Mouse (Mus musculus): ENCODE measurements around the gene Olfr911-ps1. TPM values are rescaled to one million over a fixed set of nuclear protein-coding genes. Genes with fewer than 3 reads are reported as not detected.

Olfr911-ps1 gene
- polyA plus RNA-seq (2015; fragmentation: Nextera tagmentation; extraction: Ambion mirVana): not detected in 2 replicates

GRCm38 (mm10) chr9:38521280-38521679 lies at the start of gene Olfr911-ps1:
Gene Olfr911-ps1 (plus strand): TSS chr9:38521580.
- Histone ChIP-seq H3K36me3 (ENCODE audit: control insufficient read depth, insufficient read depth) (no peaks in the 10 kb centered on the region), H3K27me3 (replicated peaks; ENCODE audit: control insufficient read depth, insufficient read depth, low read length) (no peaks in the 10 kb centered on the region), H3K9me3 (ENCODE audit: control insufficient read depth) (no peaks in the 10 kb centered on the region), H3K27ac (ENCODE audit: low read depth, low read length) (no peak within 1 kb of the TSS), H3K4me3 (ENCODE audit: low read depth, low read length) (no peak within 1 kb of the TSS), H3K4me2 (replicated peaks; ENCODE audit: low read depth) (no peak within 1 kb of the TSS), H3K4me1 (replicated peaks; ENCODE audit: control insufficient read depth, insufficient read depth, low read length) (no peaks in the 10 kb centered on the region), H3K9ac (ENCODE audit: low read depth, low read length) (no peak within 1 kb of the TSS)
- WGBS: 56% methylated on average over 1 of the region's 1 CpGs
- no peak for TF ChIP-seq CTCF (IDR thresholded peaks at IDR 0.05; ENCODE audit: low read depth)
- no peak for ATAC-seq

- no peaks in the 10 kb centered on the region for H3K36me3 ChIP-seq (ENCODE audit: control insufficient read depth, insufficient read depth)
- H3K4me1 ChIP-seq (replicated peaks; ENCODE audit: control insufficient read depth, insufficient read depth, low read length): no peaks in the 10 kb centered on the region
- H3K27ac ChIP-seq (ENCODE audit: low read depth, low read length): no peak within 1 kb of the TSS
- TF ChIP-seq CTCF (IDR thresholded peaks at IDR 0.05; ENCODE audit: low read depth): no peak
- no peak within 1 kb of the TSS for H3K4me3 ChIP-seq (ENCODE audit: low read depth, low read length)
- no peaks in the 10 kb centered on the region for H3K27me3 ChIP-seq (replicated peaks; ENCODE audit: control insufficient read depth, insufficient read depth, low read length)
- no peaks in the 10 kb centered on the region for H3K9me3 ChIP-seq (ENCODE audit: control insufficient read depth)
- no peak within 1 kb of the TSS for H3K9ac ChIP-seq (ENCODE audit: low read depth, low read length)
- no peak within 1 kb of the TSS for H3K4me2 ChIP-seq (replicated peaks; ENCODE audit: low read depth)
- 73% methylated on average over 3 of the region's 3 CpGs for WGBS
- ATAC-seq: no peak
Observed at GRCm38 (mm10) chr9:38486785-38487184, 34.6 kb upstream of the Olfr911-ps1 start, which contains the start of gene Olfr906. Gene Olfr906 (plus strand): TSS chr9:38487085.

DNA sequence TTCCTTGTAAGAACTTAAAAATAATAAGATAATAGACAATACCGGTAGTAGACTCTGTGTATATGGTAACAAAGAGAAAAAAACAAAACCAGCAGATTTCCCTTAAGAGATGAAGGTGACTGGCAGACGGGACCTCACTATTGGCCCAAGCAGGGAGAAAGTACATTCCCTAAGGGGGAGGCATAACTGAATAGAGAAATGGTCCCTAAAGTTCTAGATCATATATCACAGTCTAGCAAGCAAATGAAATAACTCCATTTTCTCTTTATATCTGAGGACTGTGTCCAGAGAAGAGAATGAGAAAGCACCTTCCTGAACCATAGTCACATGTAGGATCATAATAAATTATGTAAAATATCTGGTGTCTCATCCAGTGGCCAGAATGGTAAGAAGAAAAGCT lies 25.9 kb upstream of the Olfr911-ps1 start, which contains the start of gene Olfr907:
Gene Olfr907 (plus strand): TSS at position 301 of the 400 bp plus-strand sequence.
- H3K4me2 ChIP-seq (replicated peaks; ENCODE audit: low read depth): no peak within 1 kb of the TSS
- no peak for TF ChIP-seq CTCF (IDR thresholded peaks at IDR 0.05; ENCODE audit: low read depth)
- no peaks in the 10 kb centered on the region for H3K4me1 ChIP-seq (replicated peaks; ENCODE audit: control insufficient read depth, insufficient read depth, low read length)
- H3K9me3 ChIP-seq (ENCODE audit: control insufficient read depth): no peaks in the 10 kb centered on the region
- H3K4me3 ChIP-seq (ENCODE audit: low read depth, low read length): no peak within 1 kb of the TSS
- H3K27ac ChIP-seq (ENCODE audit: low read depth, low read length): no peak within 1 kb of the TSS
- H3K27me3 ChIP-seq (replicated peaks; ENCODE audit: control insufficient read depth, insufficient read depth, low read length): no peaks in the 10 kb centered on the region
- H3K36me3 ChIP-seq (ENCODE audit: control insufficient read depth, insufficient read depth): no peaks in the 10 kb centered on the region
- no peak within 1 kb of the TSS for H3K9ac ChIP-seq (ENCODE audit: low read depth, low read length)
- no peak for ATAC-seq
- 85% methylated on average over 2 of the region's 2 CpGs for WGBS

DNA sequence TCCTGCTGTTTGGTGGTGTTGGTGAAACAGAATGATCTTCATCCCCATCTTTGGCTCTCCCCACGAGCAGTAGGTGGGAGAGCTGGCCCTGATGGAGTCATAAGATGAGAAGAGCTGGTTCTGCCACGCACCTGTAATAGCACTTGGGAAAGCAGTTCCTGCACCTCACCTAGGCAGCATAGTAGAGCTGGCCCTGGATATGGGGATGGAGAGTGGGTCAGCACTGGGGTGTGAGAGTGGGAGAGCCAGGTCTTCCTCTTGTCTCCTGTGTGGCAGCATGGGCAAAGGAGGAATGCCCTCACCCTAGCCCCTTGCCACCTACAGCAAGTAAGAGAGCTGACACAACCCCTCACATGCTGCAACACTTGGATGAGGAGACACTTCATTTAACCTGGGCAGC lies 9.0 kb upstream of the Olfr911-ps1 start:
- Histone ChIP-seq H3K36me3 (ENCODE audit: control insufficient read depth, insufficient read depth) (no peaks in the 10 kb centered on the region), H3K4me3 (ENCODE audit: low read depth, low read length) (no peak overlapping the region), H3K4me2 (replicated peaks; ENCODE audit: low read depth) (no peak overlapping the region), H3K4me1 (replicated peaks; ENCODE audit: control insufficient read depth, insufficient read depth, low read length) (no peaks in the 10 kb centered on the region), H3K27ac (ENCODE audit: low read depth, low read length) (no peak overlapping the region), H3K9me3 (ENCODE audit: control insufficient read depth) (no peaks in the 10 kb centered on the region), H3K9ac (ENCODE audit: low read depth, low read length) (no peak overlapping the region), H3K27me3 (replicated peaks; ENCODE audit: control insufficient read depth, insufficient read depth, low read length) (no peaks in the 10 kb centered on the region)
- WGBS: 66% methylated on average over 2 of the region's 2 CpGs
- TF ChIP-seq CTCF (IDR thresholded peaks at IDR 0.05; ENCODE audit: low read depth): no peak
- ATAC-seq: no peak

- H3K9me3 ChIP-seq (ENCODE audit: control insufficient read depth): no peaks in the 10 kb centered on the region
- no peak within 1 kb of the TSS for H3K9ac ChIP-seq (ENCODE audit: low read depth, low read length)
- TF ChIP-seq CTCF (IDR thresholded peaks at IDR 0.05; ENCODE audit: low read depth): no peak
Observed at GRCm38 (mm10) chr9:38537549-38537948, 16.2 kb downstream of the Olfr911-ps1 start, which contains the start of gene Olfr910. Gene Olfr910 (plus strand): TSS chr9:38537849.

More at GRCm38 (mm10) chr9:38537549-38537948, 16.2 kb downstream of the Olfr911-ps1 start, which contains the start of gene Olfr910:
- Histone ChIP-seq H3K27ac (ENCODE audit: low read depth, low read length) (no peak within 1 kb of the TSS), H3K4me2 (replicated peaks; ENCODE audit: low read depth) (no peak within 1 kb of the TSS), H3K4me3 (ENCODE audit: low read depth, low read length) (no peak within 1 kb of the TSS), H3K4me1 (replicated peaks; ENCODE audit: control insufficient read depth, insufficient read depth, low read length) (no peaks in the 10 kb centered on the region), H3K27me3 (replicated peaks; ENCODE audit: control insufficient read depth, insufficient read depth, low read length) (no peaks in the 10 kb centered on the region), H3K36me3 (ENCODE audit: control insufficient read depth, insufficient read depth) (no peaks in the 10 kb centered on the region)
- 91% methylated on average over 2 of the region's 2 CpGs for whole genome bisulfite sequencing
- no peak for ATAC-seq

Other genes with a start within 250 kb of the Olfr911-ps1 start
- gene Olfr896-ps1, start 230.5 kb upstream of the Olfr911-ps1 start, polyA plus RNA-seq (2015; fragmentation: Nextera tagmentation; extraction: Ambion mirVana): not detected in 2 replicates
- not detected in 2 replicates for gene Olfr25, start 192.5 kb upstream of the Olfr911-ps1 start, polyA plus RNA-seq (2015; fragmentation: Nextera tagmentation; extraction: Ambion mirVana)
- not detected in 2 replicates for gene Olfr898, start 173.2 kb upstream of the Olfr911-ps1 start, polyA plus RNA-seq (2015; fragmentation: Nextera tagmentation; extraction: Ambion mirVana)
- gene Olfr250, start 154.7 kb upstream of the Olfr911-ps1 start, polyA plus RNA-seq (2015; fragmentation: Nextera tagmentation; extraction: Ambion mirVana): not detected in 2 replicates
- gene Olfr251, start 144.5 kb upstream of the Olfr911-ps1 start, polyA plus RNA-seq (2015; fragmentation: Nextera tagmentation; extraction: Ambion mirVana): not detected in 2 replicates
- gene Olfr147, start 119.9 kb upstream of the Olfr911-ps1 start, polyA plus RNA-seq (2015; fragmentation: Nextera tagmentation; extraction: Ambion mirVana): not detected in 2 replicates
- gene Olfr901, start 92.1 kb upstream of the Olfr911-ps1 start, polyA plus RNA-seq (2015; fragmentation: Nextera tagmentation; extraction: Ambion mirVana): not detected in 2 replicates
- not detected in 2 replicates for gene Olfr902, start 73.9 kb upstream of the Olfr911-ps1 start, polyA plus RNA-seq (2015; fragmentation: Nextera tagmentation; extraction: Ambion mirVana)
- gene Olfr904, start 58.4 kb upstream of the Olfr911-ps1 start, polyA plus RNA-seq (2015; fragmentation: Nextera tagmentation; extraction: Ambion mirVana): not detected in 2 replicates
- not detected in 2 replicates for gene Olfr905, start 50.5 kb upstream of the Olfr911-ps1 start, polyA plus RNA-seq (2015; fragmentation: Nextera tagmentation; extraction: Ambion mirVana)
- gene Olfr906, start 34.5 kb upstream of the Olfr911-ps1 start, polyA plus RNA-seq (2015; fragmentation: Nextera tagmentation; extraction: Ambion mirVana): not detected in 2 replicates
- not detected in 2 replicates for gene Olfr907, start 25.8 kb upstream of the Olfr911-ps1 start, polyA plus RNA-seq (2015; fragmentation: Nextera tagmentation; extraction: Ambion mirVana)
- gene Olfr910, start 16.3 kb downstream of the Olfr911-ps1 start, polyA plus RNA-seq (2015; fragmentation: Nextera tagmentation; extraction: Ambion mirVana): not detected in 2 replicates
- not detected in 2 replicates for gene Olfr912, start 58.6 kb downstream of the Olfr911-ps1 start, polyA plus RNA-seq (2015; fragmentation: Nextera tagmentation; extraction: Ambion mirVana)
- not detected in 2 replicates for gene Olfr913, start 71.2 kb downstream of the Olfr911-ps1 start, polyA plus RNA-seq (2015; fragmentation: Nextera tagmentation; extraction: Ambion mirVana)
- gene Olfr914, start 83.5 kb downstream of the Olfr911-ps1 start, polyA plus RNA-seq (2015; fragmentation: Nextera tagmentation; extraction: Ambion mirVana): not detected in 2 replicates
- not detected in 2 replicates for gene Olfr916, start 138.3 kb downstream of the Olfr911-ps1 start, polyA plus RNA-seq (2015; fragmentation: Nextera tagmentation; extraction: Ambion mirVana)
- not detected in 2 replicates for gene Olfr917, start 144.3 kb downstream of the Olfr911-ps1 start, polyA plus RNA-seq (2015; fragmentation: Nextera tagmentation; extraction: Ambion mirVana)
- not detected in 2 replicates for gene Olfr918, start 153.0 kb downstream of the Olfr911-ps1 start, polyA plus RNA-seq (2015; fragmentation: Nextera tagmentation; extraction: Ambion mirVana)
- not detected in 2 replicates for gene Olfr919, start 182.1 kb downstream of the Olfr911-ps1 start, polyA plus RNA-seq (2015; fragmentation: Nextera tagmentation; extraction: Ambion mirVana)
- gene Vwa5a, start 196.7 kb downstream of the Olfr911-ps1 start, polyA plus RNA-seq (2015; fragmentation: Nextera tagmentation; extraction: Ambion mirVana): 13.7 and 14.0 TPM in 2 replicates
- 0.07 TPM in 2 replicates for gene Olfr920, start 230.7 kb downstream of the Olfr911-ps1 start, polyA plus RNA-seq (2015; fragmentation: Nextera tagmentation; extraction: Ambion mirVana)